Mouse (Mus musculus) ES-E14 (cell line): ENCODE measurements around the gene Pi4kb.

Experiments
- CHD2 ChIP-seq: IDR thresholded peaks from 2 replicates; pipeline ENCODE4 v1.6.1; 2014; ENCODE audit warnings: mild to moderate bottlenecking, low read depth, low read length, inconsistent platforms
- HCFC1 ChIP-seq: IDR thresholded peaks from 2 replicates; pipeline ENCODE4 v1.6.1; 2012; ENCODE audit warnings: low read length, inconsistent platforms, borderline replicate concordance; ENCODE audit not compliant: insufficient read depth
- MAFK ChIP-seq: IDR thresholded peaks from 2 replicates; pipeline ENCODE4 v1.6.1; 2014; ENCODE audit warnings: mild to moderate bottlenecking, low read depth, low read length, inconsistent platforms; ENCODE audit not compliant: insufficient read depth
- ZC3H11A ChIP-seq: IDR thresholded peaks from 2 replicates; pipeline ENCODE4 v1.6.1; 2012; ENCODE audit warnings: low read depth, mild to moderate bottlenecking, inconsistent platforms, low read length, borderline replicate concordance
- ZNF384 ChIP-seq: IDR thresholded peaks from 2 replicates; pipeline ENCODE4 v1.6.1; 2012; ENCODE audit warnings: low read depth, low read length, inconsistent platforms

GRCm38 (mm10) chr3:95002569-95002968, 28.0 kb downstream of the Pi4kb start:
- TF ChIP-seq CHD2, result no peak
- no peak for TF ChIP-seq MAFK
- no peak for TF ChIP-seq ZC3H11A
- no peak for TF ChIP-seq HCFC1
- TF ChIP-seq ZNF384, result no peak
